Mouse (Mus musculus) midbrain, embryonic 15.5 days (tissue): ENCODE measurements at regions not wholly inside any gene's neighbourhood (a gene's known extent, or its start where the extent isn't known, plus 50 kb on each side); places are given as distances from the start of the nearest gene placed in this dataset.
A peak's percentile ranks its signal among the peaks of the same experiment; 100 is the strongest.

Source experiments
- ATAC-seq: fragments of 200-750 bp; cut with Nextera tagmentation; replicated peaks from 2 replicates; pipeline ENCODE4 v1.8.0; 2017; ENCODE audit warnings: moderate TSS enrichment
- H3K27ac ChIP-seq: fragments of 300-500 bp; sonication (generic); 2 replicates; pipeline ENCODE4 v1.5.1; 2015; ENCODE audit warnings: mild to moderate bottlenecking, inconsistent platforms
- H3K27me3 ChIP-seq: fragments of 300-500 bp; sonication (generic); replicated peaks from 2 replicates; pipeline ENCODE4 v1.6.1; 2015; ENCODE audit warnings: inconsistent platforms
- H3K36me3 ChIP-seq: fragments of 300-500 bp; sonication (generic); replicated peaks from 2 replicates; pipeline ENCODE4 v1.6.1; 2015; ENCODE audit warnings: inconsistent platforms
- H3K4me1 ChIP-seq: fragments of 300-500 bp; sonication (generic); 2 replicates; pipeline ENCODE4 v1.6.1; 2015; ENCODE audit warnings: inconsistent platforms
- H3K4me2 ChIP-seq: fragments of 300-500 bp; sonication (generic); 2 replicates; pipeline ENCODE4 v1.6.1; 2015; ENCODE audit warnings: inconsistent platforms, mild to moderate bottlenecking, moderate library complexity
- H3K4me3 ChIP-seq: fragments of 300-500 bp; sonication (generic); 2 replicates; pipeline ENCODE4 v1.5.1; 2015; ENCODE audit warnings: mild to moderate bottlenecking, inconsistent platforms
- H3K9ac ChIP-seq: fragments of 300-500 bp; sonication (generic); 2 replicates; pipeline ENCODE4 v1.6.1; 2015; ENCODE audit warnings: mild to moderate bottlenecking, inconsistent platforms
- H3K9me3 ChIP-seq: fragments of 300-500 bp; sonication (generic); 2 replicates; pipeline ENCODE4 v1.6.1; 2016; ENCODE audit warnings: inconsistent platforms
- WGBS: fragments of 180-500 bp; shearing (Covaris S2); methylation state at CpG from one replicate; pipeline ENCODE4 v1.1.7; 2015; ENCODE audit warnings: mixed read lengths; 5-methylcytosine and 5-hydroxymethylcytosine counted together

- H3K9ac ChIP-seq = no peak overlapping the region
- WGBS = 84% methylated on average over 2 of the region's 2 CpGs
- no peak for ATAC-seq
- H3K4me1 ChIP-seq = no peaks in the 10 kb centered on the region
- H3K27ac ChIP-seq = no peak overlapping the region
- no peak overlapping the region for H3K4me3 ChIP-seq
- H3K36me3 ChIP-seq = no peaks in the 10 kb centered on the region
- no peak overlapping the region for H3K4me2 ChIP-seq
- H3K9me3 ChIP-seq = no peaks in the 10 kb centered on the region
- no peaks in the 10 kb centered on the region for H3K27me3 ChIP-seq
Observed at GRCm38 (mm10) chr1:142605224-142605623, 1035.2 kb upstream of the B3galt2 start.

DNA sequence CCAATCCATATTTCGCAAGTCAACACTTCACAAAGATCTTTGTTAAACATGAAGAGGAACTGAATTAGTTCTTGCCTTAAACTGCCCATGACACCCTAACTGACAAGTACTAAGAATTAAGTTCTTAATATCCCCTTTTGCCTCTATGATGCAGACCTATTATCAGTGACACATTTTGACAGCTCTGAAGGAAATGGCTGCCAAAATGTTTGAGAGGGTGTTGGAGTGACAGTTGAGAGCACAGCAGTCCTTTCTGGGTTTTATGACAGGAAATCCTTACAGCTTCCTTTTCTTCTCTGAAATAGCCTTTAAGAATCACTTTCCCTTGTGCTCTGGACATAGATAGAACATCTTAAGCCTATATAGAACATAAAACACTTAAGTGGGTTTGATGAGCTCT, 1034.4 kb upstream of the B3galt2 start:
- Histone ChIP-seq H3K4me2 (no peak overlapping the region), H3K9ac (no peak overlapping the region), H3K36me3 (no peaks in the 10 kb centered on the region), H3K27me3 (no peaks in the 10 kb centered on the region), H3K9me3 (no peaks in the 10 kb centered on the region), H3K27ac (no peak overlapping the region), H3K4me3 (no peak overlapping the region), H3K4me1 (no peaks in the 10 kb centered on the region)
- ATAC-seq = no peak
- 93% methylated on average over 1 of the region's 1 CpGs for WGBS

- Histone ChIP-seq H3K36me3 (no peaks in the 10 kb centered on the region), H3K27me3 (no peaks in the 10 kb centered on the region), H3K4me3 (no peak overlapping the region), H3K4me2 (no peak overlapping the region), H3K4me1 (no peaks in the 10 kb centered on the region), H3K9ac (no peak overlapping the region), H3K27ac (no peak overlapping the region), H3K9me3 (no peaks in the 10 kb centered on the region)
- WGBS = 87% methylated on average over 2 of the region's 2 CpGs
- no peak for ATAC-seq
Observed at GRCm38 (mm10) chr1:142621464-142621863, 1019.0 kb upstream of the B3galt2 start.

GRCm38 (mm10) chr1:142624303-142624702, 1016.2 kb upstream of the B3galt2 start:
- 69% methylated on average over 4 of the region's 4 CpGs for WGBS
- Histone ChIP-seq H3K27ac (no peak overlapping the region), H3K4me2 (no peak overlapping the region), H3K27me3 (no peaks in the 10 kb centered on the region), H3K36me3 (no peaks in the 10 kb centered on the region), H3K9me3 (no peaks in the 10 kb centered on the region), H3K9ac (no peak overlapping the region), H3K4me1 (no peaks in the 10 kb centered on the region), H3K4me3 (no peak overlapping the region)
- no peak for ATAC-seq

DNA sequence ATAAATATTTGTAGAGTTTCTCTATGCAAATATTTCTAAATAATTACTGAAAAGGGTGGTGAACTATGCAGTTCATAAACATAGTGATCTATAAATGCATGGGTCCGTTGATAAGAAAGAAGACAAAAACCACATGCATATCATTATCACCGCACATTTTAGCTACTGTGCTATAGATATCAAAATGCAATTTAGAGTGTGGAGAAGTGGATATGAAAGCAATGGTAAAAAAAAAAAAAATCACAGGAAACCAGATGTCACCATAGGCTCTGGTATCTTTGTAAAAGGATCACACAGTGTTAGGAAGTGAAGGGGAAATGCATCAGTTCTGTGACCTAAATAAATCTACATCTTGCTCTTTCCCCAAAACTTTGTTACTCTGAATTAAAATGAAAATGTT, 985.2 kb upstream of the B3galt2 start:
- WGBS = 93% methylated on average over 2 of the region's 2 CpGs

DNA sequence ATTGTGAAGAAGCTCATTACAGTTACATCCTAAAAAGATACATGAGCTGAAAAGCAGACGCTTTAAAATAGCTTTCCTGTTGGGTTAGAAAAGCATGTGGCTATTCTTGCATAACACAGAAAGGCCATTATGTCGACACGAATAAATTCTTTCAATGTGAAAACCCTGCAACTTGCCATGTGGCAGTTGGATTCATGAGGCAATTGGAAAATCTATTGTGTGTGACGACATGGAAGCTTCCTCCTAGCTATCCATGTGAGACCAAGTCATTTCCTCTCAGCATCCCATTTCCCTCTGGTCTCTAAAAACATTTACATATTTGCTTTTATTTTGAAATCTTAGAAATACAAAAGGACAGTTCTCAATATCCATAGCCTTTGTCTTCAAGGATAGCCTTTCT, 975.2 kb upstream of the B3galt2 start:
- 68% methylated on average over 4 of the region's 4 CpGs for WGBS
- H3K27ac ChIP-seq = no peak overlapping the region
- no peak overlapping the region for H3K4me2 ChIP-seq
- no peaks in the 10 kb centered on the region for H3K9me3 ChIP-seq
- H3K36me3 ChIP-seq = no peaks in the 10 kb centered on the region
- ATAC-seq = no peak
- no peak overlapping the region for H3K4me3 ChIP-seq
- no peaks in the 10 kb centered on the region for H3K27me3 ChIP-seq
- no peak overlapping the region for H3K9ac ChIP-seq
- H3K4me1 ChIP-seq = no peaks in the 10 kb centered on the region

More for the DNA sequence above, 985.2 kb upstream of the B3galt2 start:
- H3K4me3 ChIP-seq = no peak overlapping the region
- H3K9me3 ChIP-seq = no peaks in the 10 kb centered on the region
- no peak overlapping the region for H3K9ac ChIP-seq
- H3K4me1 ChIP-seq = no peaks in the 10 kb centered on the region
- no peak overlapping the region for H3K4me2 ChIP-seq
- ATAC-seq = no peak
- no peaks in the 10 kb centered on the region for H3K36me3 ChIP-seq
- H3K27ac ChIP-seq = no peak overlapping the region
- no peaks in the 10 kb centered on the region for H3K27me3 ChIP-seq

DNA sequence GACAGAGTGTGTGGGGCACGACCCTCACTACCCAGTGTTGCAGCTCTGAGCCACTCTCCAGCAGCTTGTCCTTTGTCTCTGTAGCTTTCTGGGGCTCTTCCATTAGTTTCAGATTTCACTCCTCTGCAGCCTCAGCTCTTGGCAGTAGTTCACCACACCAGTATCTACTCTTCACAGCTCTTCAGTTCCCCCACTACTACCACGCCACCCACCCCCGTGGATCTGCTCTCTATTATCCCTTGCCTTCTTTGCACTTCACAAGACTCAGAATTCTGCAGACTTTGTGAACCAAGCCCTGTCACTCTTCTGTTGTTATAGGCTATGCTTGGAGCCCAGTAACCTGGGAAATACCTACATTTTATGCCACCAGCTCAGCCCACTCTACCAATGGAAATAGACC, 960.5 kb upstream of the B3galt2 start:
- no peaks in the 10 kb centered on the region for H3K4me1 ChIP-seq
- H3K27me3 ChIP-seq = no peaks in the 10 kb centered on the region
- H3K9me3 ChIP-seq = no peaks in the 10 kb centered on the region
- H3K4me2 ChIP-seq = no peak overlapping the region
- no peak for ATAC-seq
- WGBS = 82% methylated on average over 3 of the region's 3 CpGs
- H3K36me3 ChIP-seq = no peaks in the 10 kb centered on the region
- H3K9ac ChIP-seq = no peak overlapping the region
- H3K27ac ChIP-seq = no peak overlapping the region
- no peak overlapping the region for H3K4me3 ChIP-seq

DNA sequence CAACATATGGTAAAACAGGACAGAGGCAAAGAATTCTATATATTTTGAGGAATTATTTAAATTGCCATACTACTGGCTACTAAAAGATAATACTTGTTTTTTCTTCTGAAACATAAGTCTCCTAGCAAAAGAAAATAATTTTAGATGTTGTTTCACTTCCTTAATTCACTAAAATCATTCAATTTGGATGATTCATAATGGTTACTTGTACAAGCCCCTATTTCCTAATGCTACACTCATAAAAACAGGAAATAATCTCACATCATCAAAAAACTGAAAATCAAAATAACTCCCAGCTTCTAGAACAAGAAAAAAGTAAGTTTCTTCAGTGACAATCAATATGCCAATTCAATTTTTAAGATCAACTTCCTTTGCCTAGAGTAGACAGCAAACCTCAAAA, 951.6 kb upstream of the B3galt2 start:
- ATAC-seq = no peak
- Histone ChIP-seq H3K9ac (no peak overlapping the region), H3K9me3 (no peaks in the 10 kb centered on the region), H3K36me3 (no peaks in the 10 kb centered on the region), H3K4me2 (no peak overlapping the region), H3K27ac (no peak overlapping the region), H3K4me3 (no peak overlapping the region), H3K4me1 (no peaks in the 10 kb centered on the region), H3K27me3 (no peaks in the 10 kb centered on the region)

GRCm38 (mm10) chr1:142695179-142695578, 945.3 kb upstream of the B3galt2 start:
- Histone ChIP-seq H3K4me2 (no peak overlapping the region), H3K36me3 (no peaks in the 10 kb centered on the region), H3K9ac (no peak overlapping the region), H3K27me3 (no peaks in the 10 kb centered on the region), H3K27ac (no peak overlapping the region), H3K4me1 (no peaks in the 10 kb centered on the region), H3K4me3 (no peak overlapping the region), H3K9me3 (no peaks in the 10 kb centered on the region)
- ATAC-seq = no peak
- 81% methylated on average over 1 of the region's 1 CpGs for WGBS

DNA sequence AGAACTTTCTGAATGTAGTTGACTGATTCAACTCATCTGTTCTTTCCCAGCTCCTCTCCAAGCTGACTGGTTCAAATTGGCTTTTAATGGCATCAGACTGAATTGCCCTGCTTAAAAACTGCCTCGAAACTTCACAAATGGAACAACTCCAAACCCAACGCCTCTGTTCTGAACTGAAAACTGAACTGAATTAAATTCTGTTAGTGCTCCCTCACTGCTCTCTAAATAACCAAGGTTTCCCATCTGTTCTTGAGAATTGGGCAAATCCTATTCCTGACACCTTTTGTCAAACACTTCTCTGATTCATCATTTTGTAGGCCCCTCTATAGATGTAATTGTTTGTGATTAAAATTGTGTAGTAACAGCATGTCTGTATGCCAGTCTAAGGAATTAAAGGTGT, 932.2 kb upstream of the B3galt2 start:
- H3K36me3 ChIP-seq = no peaks in the 10 kb centered on the region
- no peaks in the 10 kb centered on the region for H3K27me3 ChIP-seq
- no peak overlapping the region for H3K9ac ChIP-seq
- no peaks in the 10 kb centered on the region for H3K9me3 ChIP-seq
- H3K27ac ChIP-seq = no peak overlapping the region
- no peak overlapping the region for H3K4me2 ChIP-seq
- 82% methylated on average over 2 of the region's 2 CpGs for WGBS
- H3K4me3 ChIP-seq = no peak overlapping the region
- no peaks in the 10 kb centered on the region for H3K4me1 ChIP-seq
- no peak for ATAC-seq

DNA sequence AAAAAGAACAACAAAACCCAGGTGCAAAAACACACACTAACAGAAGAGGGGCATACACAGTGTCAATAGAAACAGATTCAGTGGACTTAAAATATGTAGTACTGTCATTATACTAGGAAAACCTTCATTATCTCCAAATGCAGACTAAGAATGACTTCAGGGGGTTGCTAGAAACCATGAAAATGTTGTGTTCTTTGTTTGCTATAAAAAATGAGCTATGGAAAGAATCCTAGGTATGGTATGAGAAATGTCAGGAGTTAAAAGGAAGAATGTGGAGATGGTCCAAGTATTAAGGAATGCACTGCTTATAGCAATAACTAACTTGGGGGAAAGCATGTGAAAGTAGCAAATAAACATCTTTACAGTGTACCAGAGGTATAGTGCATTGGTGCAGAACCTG, 910.2 kb upstream of the B3galt2 start:
- Histone ChIP-seq H3K27me3 (no peaks in the 10 kb centered on the region), H3K9ac (no peak overlapping the region), H3K27ac (no peak overlapping the region), H3K4me1 (0 out of 2 replicates have a peak, but pooled peaks cover 2% of the 10 kb centered on the region), H3K4me3 (no peak overlapping the region), H3K9me3 (no peaks in the 10 kb centered on the region), H3K4me2 (no peak overlapping the region), H3K36me3 (no peaks in the 10 kb centered on the region)
- ATAC-seq = no peak

DNA sequence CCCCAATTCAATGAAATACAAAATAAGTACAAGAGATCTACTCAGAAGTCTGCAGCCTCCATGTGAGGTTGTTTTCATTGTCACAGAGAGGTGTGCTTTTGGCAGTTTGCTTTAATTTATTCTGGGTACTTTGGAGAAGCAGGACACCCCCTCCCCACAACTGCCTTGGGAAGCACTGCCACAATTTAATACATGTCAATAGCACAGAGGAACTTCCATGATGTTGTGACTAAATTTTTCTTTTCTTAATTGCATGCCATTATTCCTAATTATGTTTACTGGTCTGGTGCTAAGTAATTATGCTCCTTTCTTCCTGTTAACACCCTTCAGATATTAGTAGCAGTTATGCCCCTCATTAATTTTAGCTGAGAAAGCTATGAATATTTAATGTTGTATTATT, 906.4 kb upstream of the B3galt2 start:
- H3K36me3 ChIP-seq = no peaks in the 10 kb centered on the region
- H3K9me3 ChIP-seq = no peaks in the 10 kb centered on the region
- no peak overlapping the region for H3K27ac ChIP-seq
- ATAC-seq = no peak
- no peak overlapping the region for H3K9ac ChIP-seq
- H3K4me2 ChIP-seq = no peak overlapping the region
- H3K27me3 ChIP-seq = no peaks in the 10 kb centered on the region
- no peak overlapping the region for H3K4me3 ChIP-seq
- H3K4me1 ChIP-seq = 0 out of 2 replicates have a peak, but pooled peaks cover 2% of the 10 kb centered on the region

DNA sequence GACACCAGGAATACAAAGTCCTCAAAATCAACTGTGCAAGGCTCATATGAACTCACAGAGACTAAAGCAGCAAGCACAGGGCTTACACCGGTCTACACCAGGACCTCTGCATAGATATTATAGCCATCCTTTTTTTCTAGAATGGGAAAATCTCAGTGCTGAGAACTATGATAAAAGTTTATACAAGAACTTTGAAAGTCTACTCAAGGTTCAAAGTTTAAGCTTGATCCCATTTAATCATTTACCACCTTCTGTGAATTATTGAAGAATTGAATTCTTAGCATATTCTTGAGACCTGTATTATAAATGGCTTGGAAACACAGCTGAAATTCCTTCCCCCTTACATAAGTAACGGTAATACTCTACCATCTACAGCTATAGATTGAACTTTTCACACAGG, 902.1 kb upstream of the B3galt2 start:
- H3K9me3 ChIP-seq = no peaks in the 10 kb centered on the region
- no peak overlapping the region for H3K9ac ChIP-seq
- no peaks in the 10 kb centered on the region for H3K36me3 ChIP-seq
- no peak overlapping the region for H3K27ac ChIP-seq
- no peaks in the 10 kb centered on the region for H3K27me3 ChIP-seq
- WGBS = 89% methylated on average over 2 of the region's 2 CpGs
- 0 out of 2 replicates have a peak, but pooled peaks cover 2% of the 10 kb centered on the region for H3K4me1 ChIP-seq
- no peak for ATAC-seq
- H3K4me2 ChIP-seq = no peak overlapping the region
- H3K4me3 ChIP-seq = no peak overlapping the region

- Histone ChIP-seq H3K4me3 (no peak overlapping the region), H3K9me3 (no peaks in the 10 kb centered on the region), H3K27me3 (no peaks in the 10 kb centered on the region), H3K4me1 (no peaks in the 10 kb centered on the region), H3K4me2 (no peak overlapping the region), H3K27ac (no peak overlapping the region), H3K36me3 (no peaks in the 10 kb centered on the region), H3K9ac (no peak overlapping the region)
- ATAC-seq = 0 out of 2 replicates have a peak, but pooled peaks have one; percentile 65
- WGBS = 9% methylated on average over 2 of the region's 2 CpGs
Observed at GRCm38 (mm10) chr1:142742307-142742706, 898.2 kb upstream of the B3galt2 start.
